Mouse (Mus musculus): ENCODE data around the gene Wbp11.

DNA sequence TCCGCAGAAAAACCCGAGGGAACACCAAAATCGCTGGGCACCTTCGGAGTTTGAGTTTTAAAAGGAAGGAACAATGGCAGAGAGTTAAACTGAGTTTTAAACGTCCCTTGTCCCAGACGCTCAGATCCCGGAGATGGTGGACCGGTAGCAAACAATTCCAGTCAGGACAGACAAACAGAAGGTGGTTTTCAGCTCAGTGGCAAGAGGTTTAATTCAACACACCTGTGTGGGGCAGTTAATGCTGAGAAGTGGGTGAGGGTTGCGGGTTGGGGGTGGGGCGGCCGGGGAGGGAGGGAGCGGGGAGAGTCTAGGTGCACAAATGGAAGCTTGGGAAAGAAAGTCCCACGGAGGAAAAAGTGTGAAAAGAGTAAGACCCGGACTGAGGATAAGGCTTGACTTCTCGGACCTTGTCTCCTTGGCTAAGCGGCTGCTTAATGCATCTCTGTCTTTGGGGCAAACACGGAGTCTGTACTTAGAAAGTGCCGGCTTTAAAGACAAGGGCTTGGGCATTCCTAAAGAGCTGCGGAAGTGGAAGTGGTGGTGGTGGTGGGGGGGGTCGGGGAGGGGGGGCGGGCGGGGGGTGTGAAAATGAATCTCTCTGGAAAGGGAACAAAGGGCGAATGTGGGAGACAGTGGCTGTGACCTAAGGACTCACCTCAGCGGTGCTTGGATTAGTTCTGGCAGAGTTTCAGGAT is 34.1 kb downstream of the Wbp11 start:
- TF ChIP-seq CTCF (IDR thresholded peaks at IDR 0.05; ENCODE audit: low read depth, low read length) (no peak), EP300 (IDR thresholded peaks at IDR 0.05; ENCODE audit: insufficient read depth, low read depth, low read length) (no peak)
